Mouse (Mus musculus) spleen, adult 18-20 months (tissue): Measurements from ENCODE around the gene Pin1rt1.

Source experiments
- DNase-seq, 2 experiments: peaks; one replicate each; pipeline ENCODE4 v3.0.0; 2022; ENCODE audit warnings: mixed read lengths in 2 of 2

Pin1rt1 gene

GRCm38 (mm10) chr2:104716279-104716678 lies at the start of gene Pin1rt1:
Gene Pin1rt1, minus strand, starts transcription at chr2:104716379.
- no peak for DNase-seq

DNA sequence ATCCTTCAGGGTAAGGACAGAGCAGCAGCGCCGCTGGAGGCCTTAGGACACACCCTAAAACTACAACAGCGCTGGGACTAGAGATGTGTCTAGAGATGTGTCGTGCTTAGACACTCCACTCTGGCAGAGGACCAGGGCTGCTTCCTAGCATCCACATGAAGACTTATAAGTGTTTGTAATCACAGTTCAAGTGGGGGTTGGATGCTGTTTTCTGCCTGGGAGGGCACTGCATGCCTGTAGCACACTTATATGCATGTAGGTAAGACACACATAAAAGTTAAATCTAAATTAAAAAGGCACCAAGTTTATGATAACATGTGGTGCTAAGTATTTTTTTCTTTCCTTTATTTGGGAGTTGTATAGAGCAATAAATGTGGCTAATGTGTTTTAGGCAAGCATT lies 47.8 kb upstream of the Pin1rt1 start:
- no peak for DNase-seq

- no peak for DNase-seq
These were observed 47.0 kb upstream of the Pin1rt1 start for GRCm38 (mm10) chr2:104763134-104763703.

- no peak for DNase-seq
These were observed 34.4 kb upstream of the Pin1rt1 start for GRCm38 (mm10) chr2:104750611-104751010.

DNA sequence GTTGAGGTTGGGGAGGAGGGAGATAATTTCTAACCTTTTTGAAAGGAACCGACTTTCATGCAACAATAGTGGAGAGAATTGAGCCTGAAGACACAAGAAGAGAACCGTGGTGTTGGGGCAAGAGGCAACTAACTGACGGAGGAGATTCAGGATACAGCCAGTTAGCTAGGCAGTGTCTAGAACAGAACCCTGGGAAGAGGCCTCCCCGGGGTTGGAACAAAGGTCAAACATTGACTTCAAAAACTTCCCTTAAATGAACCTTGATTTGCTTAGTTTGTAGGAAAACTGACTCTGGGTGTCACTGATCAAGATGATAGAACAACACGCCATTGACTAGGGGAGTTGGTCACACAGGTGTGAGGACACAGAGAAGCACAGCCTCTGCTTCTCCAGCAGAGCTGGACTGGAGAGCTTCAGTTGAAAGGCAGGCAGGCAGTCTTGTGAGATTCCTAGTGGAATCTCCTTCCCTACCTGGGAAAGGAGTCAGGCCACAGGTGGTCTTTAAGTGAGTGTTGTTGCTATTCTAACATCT lies 32.5 kb upstream of the Pin1rt1 start:
- no peak for DNase-seq

GRCm38 (mm10) chr2:104746251-104746650 lies 30.1 kb upstream of the Pin1rt1 start:
- DNase-seq: no peak

- no peak for DNase-seq
These were observed 27.8 kb upstream of the Pin1rt1 start for GRCm38 (mm10) chr2:104743971-104744370.

DNA sequence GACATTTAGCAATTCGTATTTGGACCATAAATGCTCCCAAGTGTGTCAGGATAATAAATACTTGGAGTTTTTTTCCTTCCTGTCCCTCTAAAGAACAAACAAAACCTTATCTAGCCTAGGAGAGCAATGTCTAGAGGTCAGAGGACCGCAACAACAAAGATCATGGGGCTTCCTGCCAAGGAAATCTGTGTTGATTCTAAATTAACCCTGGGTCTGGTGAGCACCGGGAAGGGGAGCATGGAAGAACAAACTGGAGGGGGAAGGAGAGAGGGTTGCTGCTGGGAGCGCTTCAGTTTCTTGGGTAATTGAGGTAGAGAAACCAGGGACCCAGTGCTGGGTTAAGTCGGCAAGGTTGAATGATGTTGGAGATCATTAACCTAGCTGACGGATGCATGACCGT lies 27.0 kb upstream of the Pin1rt1 start:
- no peak for DNase-seq

GRCm38 (mm10) chr2:104742741-104743064 lies 26.5 kb upstream of the Pin1rt1 start, which contains the start of gene Depdc7:
Gene Depdc7, minus strand, starts transcription at chr2:104742878.
- peak; percentile 66 to 82 for DNase-seq

GRCm38 (mm10) chr2:104741896-104742740 lies 25.9 kb upstream of the Pin1rt1 start:
- DNase-seq: no peak

DNA sequence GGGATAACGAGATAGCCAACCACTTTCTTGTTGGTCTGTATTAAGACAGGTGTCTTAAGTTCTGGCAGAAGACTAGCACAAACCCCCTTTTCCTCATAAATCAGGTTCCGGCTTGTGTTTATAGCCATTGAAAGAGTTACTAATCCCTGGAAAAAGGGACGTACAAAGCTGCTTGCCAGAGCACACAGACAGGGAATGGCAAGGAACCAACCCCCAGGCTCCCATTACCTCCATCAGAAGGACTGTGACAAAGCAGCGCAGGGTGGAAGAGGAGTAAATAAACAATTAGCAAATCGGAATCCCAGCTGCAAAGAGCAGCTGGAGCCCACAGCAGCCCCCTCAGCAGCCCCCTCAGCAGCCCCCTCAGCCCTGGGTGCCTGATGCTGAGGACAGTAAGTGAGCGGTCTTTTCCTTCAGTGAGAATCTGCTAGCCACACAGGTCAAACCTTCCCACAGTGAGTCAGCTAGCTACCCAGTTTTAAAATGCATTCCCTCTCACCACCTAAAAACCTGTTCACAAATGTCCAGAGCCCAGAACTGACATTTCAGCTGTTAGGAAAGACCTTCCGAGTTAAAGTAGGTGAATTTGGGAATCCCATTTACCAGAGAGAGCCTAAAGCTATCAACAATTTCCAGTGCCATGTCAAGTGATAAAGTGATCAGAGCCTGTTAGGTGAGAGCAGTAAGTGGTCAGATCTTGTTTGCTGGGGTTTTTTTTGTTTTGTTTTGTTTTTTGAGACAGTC lies 25.0 kb upstream of the Pin1rt1 start:
- DNase-seq: no peak

GRCm38 (mm10) chr2:104740248-104740949 lies 24.2 kb upstream of the Pin1rt1 start:
- DNase-seq: no peak

GRCm38 (mm10) chr2:104739691-104740090 lies 23.5 kb upstream of the Pin1rt1 start:
- no peak for DNase-seq

DNA sequence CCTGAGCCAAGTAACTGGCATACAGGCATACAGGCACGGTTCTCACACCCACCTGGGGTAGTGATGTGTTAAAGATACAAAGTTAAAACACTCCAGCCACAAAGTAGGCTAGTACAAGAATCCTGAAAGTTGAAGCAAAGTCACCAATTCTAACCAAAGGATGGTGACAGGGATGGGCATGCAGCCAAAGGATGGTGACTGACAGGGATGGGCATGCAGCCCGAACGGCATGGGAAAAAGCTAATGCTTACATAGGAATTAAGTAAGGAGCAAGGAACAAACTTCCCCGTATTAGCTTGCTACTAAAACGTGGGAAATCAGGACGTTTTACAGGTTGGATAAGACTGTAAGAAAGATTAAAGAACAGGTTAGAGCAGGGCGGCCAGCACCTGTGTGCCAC lies 20.1 kb upstream of the Pin1rt1 start:
- DNase-seq: no peak

DNA sequence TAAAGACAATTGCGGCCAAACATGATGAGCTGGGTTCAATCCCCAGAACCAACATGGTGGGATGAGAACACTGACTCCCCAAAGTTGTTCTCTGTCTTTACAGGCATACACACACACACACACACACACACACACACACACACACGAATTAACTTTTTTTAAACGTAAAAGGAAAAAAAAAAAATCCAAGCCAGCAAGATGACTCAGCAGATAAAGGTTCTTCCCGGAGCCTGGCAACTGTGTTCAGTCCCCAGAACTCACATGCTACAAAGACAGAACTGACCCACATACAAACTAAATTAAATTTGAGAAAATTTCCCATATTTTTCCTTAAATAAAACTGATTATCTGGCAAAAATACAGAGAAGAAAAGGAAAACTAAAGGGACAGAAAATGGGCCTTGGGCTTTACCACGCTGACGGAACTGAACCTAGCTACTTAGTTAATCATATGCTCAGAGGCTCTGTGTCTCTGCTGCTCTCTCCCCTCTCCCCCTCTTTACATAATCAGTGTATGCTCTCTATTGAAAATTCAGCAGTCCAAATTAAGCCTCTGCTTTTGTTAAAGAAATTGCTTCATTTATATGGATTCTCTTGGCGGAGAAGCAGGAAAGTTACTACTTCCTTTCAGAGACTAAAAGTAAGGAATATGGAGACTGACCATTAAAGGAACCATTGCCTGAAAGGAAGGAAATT lies 16.5 kb upstream of the Pin1rt1 start:
- DNase-seq: no peak

DNA sequence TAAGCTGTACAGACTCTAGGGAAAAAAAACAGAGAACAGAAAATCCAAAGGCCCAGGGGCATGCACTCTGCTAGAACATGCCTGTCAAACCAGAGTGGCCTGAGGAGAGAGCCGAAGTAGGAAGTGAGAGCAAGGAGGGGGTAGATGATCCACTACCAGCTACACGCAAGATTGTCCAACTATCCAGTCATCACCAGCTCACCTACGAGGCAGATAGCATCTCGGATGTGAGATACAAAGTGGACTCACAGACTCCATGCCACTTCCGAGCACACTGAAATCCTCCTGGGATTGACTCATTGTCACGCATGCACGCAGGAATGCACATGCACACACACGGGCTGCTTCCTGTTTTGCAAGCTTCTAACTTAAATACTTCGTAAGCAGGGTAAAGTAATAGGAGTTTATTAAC lies 15.9 kb upstream of the Pin1rt1 start:
- peak in 1 of 2 experiments; percentile 27 for DNase-seq

- no peak for DNase-seq
These were observed 11.2 kb upstream of the Pin1rt1 start for GRCm38 (mm10) chr2:104727369-104727768.

- no peak for DNase-seq
These were observed 5.8 kb upstream of the Pin1rt1 start for GRCm38 (mm10) chr2:104722021-104722420.

DNA sequence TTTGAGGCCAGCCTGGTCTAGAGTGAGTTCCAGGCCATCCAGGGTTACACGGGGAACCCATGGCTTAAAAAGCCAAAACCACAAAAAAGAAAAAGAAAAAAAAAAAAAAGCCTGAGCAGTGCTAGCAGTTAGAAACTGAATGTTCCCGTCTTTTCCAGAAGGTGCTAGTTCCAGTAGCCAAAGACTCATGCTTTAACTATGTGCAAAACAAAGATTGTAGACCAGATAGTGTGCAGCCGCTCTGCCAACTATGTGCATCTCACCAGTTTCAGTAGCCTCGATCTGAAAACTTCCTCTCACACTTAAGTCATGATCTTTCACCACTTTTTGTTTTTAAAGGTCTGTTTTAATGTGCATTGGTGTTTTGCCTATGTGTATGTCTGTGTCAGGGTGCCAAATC lies 1.6 kb upstream of the Pin1rt1 start:
- no peak for DNase-seq

DNA sequence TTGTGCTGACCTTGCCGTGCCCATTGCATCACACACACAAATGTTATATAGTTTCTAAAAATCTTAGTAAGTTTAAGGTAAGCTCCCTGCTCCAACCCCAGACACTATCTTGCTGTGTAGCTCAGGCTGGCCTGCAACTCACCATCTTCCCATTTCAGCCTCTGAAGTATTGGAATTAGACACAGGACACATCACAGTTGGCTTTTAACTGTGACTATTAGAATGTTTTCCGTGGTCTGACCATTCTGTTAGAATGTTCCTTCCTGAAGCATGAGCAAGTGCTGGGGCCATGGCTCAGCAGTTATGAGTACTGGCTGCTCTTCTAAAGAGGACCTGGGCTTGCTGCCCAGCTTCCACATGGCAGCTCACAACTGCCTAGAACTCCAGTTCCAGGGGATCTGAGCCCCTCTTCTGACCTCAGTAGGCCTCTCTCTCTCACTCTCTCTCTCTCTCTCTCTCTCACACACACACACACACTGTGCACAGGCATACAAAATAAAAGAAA lies 1.1 kb upstream of the Pin1rt1 start:
- no peak for DNase-seq

DNA sequence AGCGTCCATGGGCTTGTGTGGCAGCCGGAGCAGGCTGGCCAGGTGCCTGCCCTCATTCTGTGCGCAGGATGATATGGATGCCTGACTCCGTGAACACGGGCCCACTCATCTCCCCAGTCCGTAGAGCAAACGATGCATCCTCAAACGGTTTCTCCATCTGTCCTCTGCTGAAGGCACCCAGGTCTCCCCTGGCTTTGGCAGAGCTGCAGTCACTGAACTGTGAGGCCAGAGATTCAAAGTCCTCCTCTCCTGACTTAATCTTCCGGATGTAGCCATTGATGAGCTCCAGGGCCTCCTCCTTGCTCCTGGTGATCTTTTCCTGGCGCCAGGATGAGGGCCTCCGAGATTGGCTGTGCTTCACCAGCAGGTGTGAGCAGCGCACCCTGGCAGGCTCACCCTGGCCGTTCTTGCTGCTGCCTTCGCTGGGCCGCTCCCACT lies 1.9 kb downstream of the Pin1rt1 start:
- DNase-seq: no peak

GRCm38 (mm10) chr2:104712486-104712809 lies 3.7 kb downstream of the Pin1rt1 start:
- DNase-seq: no peak
